Mouse (Mus musculus) adrenal gland, postnatal 14 days (tissue): ENCODE measurements around the gene Olfr836. TPM values are rescaled to one million over a fixed set of nuclear protein-coding genes. Genes with fewer than 3 reads are reported as not detected.
"Not testable (repeated sequence)": the region's sequence is repeated elsewhere in the genome, so short reads cannot be mapped to it uniquely, and the experiment has no call there.

Source experiments
- DNase-seq: peaks from one replicate; pipeline ENCODE4 v3.0.0; 2021; ENCODE audit warnings: mixed read lengths
- long read RNA-seq, 2 experiments: library from polyadenylated mRNA; stranded (forward); transcript quantifications; one replicate each; pipeline ENCODE4 v2.0.0; 2021
- total RNA-seq: library from RNA; stranded (reverse); gene quantifications from 2 replicates; pipeline ENCODE4 v1.2.3, GENCODE M21; 2021

The Olfr836 gene
- total RNA-seq: not detected in 2 replicates
- long read RNA-seq, experiment 1: 0 reads
- long read RNA-seq, experiment 2: 0 reads

GRCm38 (mm10) chr9:19120082-19120481 is at the start of gene Olfr836:
Olfr836 (plus strand) TSS chr9:19120382.
- no peak for DNase-seq

GRCm38 (mm10) chr9:19084986-19085385 is 35.2 kb upstream of the Olfr836 start:
- no peak for DNase-seq

- DNase-seq: not testable (repeated sequence)
These were observed 27.1 kb upstream of the Olfr836 start for GRCm38 (mm10) chr9:19092889-19093753.

GRCm38 (mm10) chr9:19097286-19097685 is 22.9 kb upstream of the Olfr836 start:
- no peak for DNase-seq

GRCm38 (mm10) chr9:19136017-19136416 is 15.8 kb downstream of the Olfr836 start, which contains the start of gene Olfr837:
Olfr837 (plus strand) TSS chr9:19136317.
- no peak for DNase-seq

Other genes starting within 250 kb of the Olfr836 start
- not detected in 2 replicates for gene Olfr830, start 245.7 kb upstream of the Olfr836 start, total RNA-seq
- gene Olfr832, start 183.3 kb upstream of the Olfr836 start, total RNA-seq: not detected in 2 replicates
- gene Olfr834, start 132.4 kb upstream of the Olfr836 start, total RNA-seq: not detected in 2 replicates
- not detected in 2 replicates for gene Olfr835, start 87.6 kb upstream of the Olfr836 start, total RNA-seq
- not detected in 2 replicates for gene Olfr837, start 15.9 kb downstream of the Olfr836 start, total RNA-seq
- not detected in 2 replicates for gene Olfr839-ps1, start 56.9 kb downstream of the Olfr836 start, total RNA-seq
- gene Olfr843, start 131.6 kb downstream of the Olfr836 start, total RNA-seq: not detected in 2 replicates
- gene Olfr844, start 196.0 kb downstream of the Olfr836 start, total RNA-seq: not detected in 2 replicates
- not detected in 2 replicates for gene Olfr845, start 216.1 kb downstream of the Olfr836 start, total RNA-seq
- gene Olfr846, start 243.6 kb downstream of the Olfr836 start, total RNA-seq: not detected in 2 replicates